Mouse (Mus musculus): ENCODE results near the gene Ndufa13. TPM values are rescaled to one million over a fixed set of nuclear protein-coding genes. Genes with fewer than 3 reads are reported as not detected.

Ndufa13 gene
- polyA plus RNA-seq, 2 experiments = 44.8 to 109 TPM

GRCm38 (mm10) chr8:69887289-69888243 lies 14.8 kb downstream of the Ndufa13 start, which contains the start of gene Cilp2:
Gene Cilp2, minus strand, starts transcription at chr8:69887687.
- no peak for ATAC-seq (ENCODE audit: insufficient read depth)
- no peak within 1 kb of the TSS for H3K4me3 ChIP-seq (ENCODE audit: insufficient read depth in 1 of 2, low read depth in 2 of 2, low read length in 2 of 2)
- peaks cover 83% of the 10 kb centered on the region for H3K27me3 ChIP-seq (ENCODE audit: control insufficient read depth, insufficient read depth, low read length)

GRCm38 (mm10) chr8:69884141-69884540 lies 18.2 kb downstream of the Ndufa13 start:
- Histone ChIP-seq H3K4me1 (replicated peaks; ENCODE audit: control insufficient read depth in 2 of 2, insufficient read depth in 2 of 2, low read length in 1 of 2) (no peaks in the 10 kb centered on the region), H3K4me2 (ENCODE audit: low read depth) (no peak overlapping the region), H3K27me3 (ENCODE audit: control insufficient read depth, insufficient read depth, low read length) (peaks cover 100% of the 10 kb centered on the region), H3K9me3 (ENCODE audit: control insufficient read depth, low read length) (no peaks in the 10 kb centered on the region), H3K27ac (no peak overlapping the region), H3K4me3 (ENCODE audit: insufficient read depth in 1 of 2, low read depth in 2 of 2, low read length in 2 of 2) (no peak overlapping the region), H3K36me3 (replicated peaks; ENCODE audit: control insufficient read depth, insufficient read depth, low read depth) (no peaks in the 10 kb centered on the region), H3K9ac (replicated peaks) (no peak overlapping the region)
- ATAC-seq (ENCODE audit: insufficient read depth) (no peak), DNase-seq (ENCODE audit: low read depth in 3 of 3, low spot score in 3 of 3) (no peak)
- 50% methylated on average over 13 of the region's 13 CpGs for WGBS (ENCODE audit: insufficient replicate concordance)
- no peak for TF ChIP-seq EP300 (IDR thresholded peaks at IDR 0.05; ENCODE audit: low read depth)
- TF ChIP-seq CTCF (IDR thresholded peaks at IDR 0.05; ENCODE audit: low read depth) = no peak

More at GRCm38 (mm10) chr8:69887289-69888243, 14.8 kb downstream of the Ndufa13 start, which contains the start of gene Cilp2:
- WGBS (ENCODE audit: insufficient replicate concordance) = 2% methylated on average over 54 of the region's 60 CpGs
- TF ChIP-seq EP300 (IDR thresholded peaks at IDR 0.05; ENCODE audit: low read depth) (no peak), CTCF (IDR thresholded peaks at IDR 0.05; ENCODE audit: low read depth) (no peak)
- H3K36me3 ChIP-seq (replicated peaks; ENCODE audit: control insufficient read depth, insufficient read depth, low read depth) = no peaks in the 10 kb centered on the region
- H3K9ac ChIP-seq (replicated peaks) = no peak within 1 kb of the TSS
- no peak within 1 kb of the TSS for H3K4me2 ChIP-seq (ENCODE audit: low read depth)
- H3K9me3 ChIP-seq (ENCODE audit: control insufficient read depth, low read length) = no peaks in the 10 kb centered on the region
- no peak for DNase-seq (ENCODE audit: low read depth in 3 of 3, low spot score in 3 of 3)
- H3K4me1 ChIP-seq (replicated peaks; ENCODE audit: control insufficient read depth in 2 of 2, insufficient read depth in 2 of 2, low read length in 1 of 2) = no peaks in the 10 kb centered on the region
- no peak within 1 kb of the TSS for H3K27ac ChIP-seq

GRCm38 (mm10) chr8:69882833-69883600 lies 19.3 kb downstream of the Ndufa13 start:
- H3K27ac ChIP-seq = no peak overlapping the region
- H3K4me3 ChIP-seq (ENCODE audit: insufficient read depth in 1 of 2, low read depth in 2 of 2, low read length in 2 of 2) = no peak overlapping the region
- H3K36me3 ChIP-seq (replicated peaks; ENCODE audit: control insufficient read depth, insufficient read depth, low read depth) = no peaks in the 10 kb centered on the region
- TF ChIP-seq CTCF (IDR thresholded peaks at IDR 0.05; ENCODE audit: low read depth) (no peak), EP300 (IDR thresholded peaks at IDR 0.05; ENCODE audit: low read depth) (no peak)
- WGBS (ENCODE audit: insufficient replicate concordance) = 19% methylated on average over 52 of the region's 52 CpGs
- no peaks in the 10 kb centered on the region for H3K9me3 ChIP-seq (ENCODE audit: control insufficient read depth, low read length)
- DNase-seq (ENCODE audit: low read depth in 3 of 3, low spot score in 3 of 3) (no peak), ATAC-seq (ENCODE audit: insufficient read depth) (no peak)
- peaks cover 90% of the 10 kb centered on the region for H3K27me3 ChIP-seq (ENCODE audit: control insufficient read depth, insufficient read depth, low read length)
- no peaks in the 10 kb centered on the region for H3K4me1 ChIP-seq (replicated peaks; ENCODE audit: control insufficient read depth in 2 of 2, insufficient read depth in 2 of 2, low read length in 1 of 2)
- H3K9ac ChIP-seq (replicated peaks) = no peak overlapping the region
- no peak overlapping the region for H3K4me2 ChIP-seq (ENCODE audit: low read depth)

GRCm38 (mm10) chr8:69882021-69882756 lies 20.2 kb downstream of the Ndufa13 start:
- 9% methylated on average over 101 of the region's 103 CpGs for whole genome bisulfite sequencing (ENCODE audit: insufficient replicate concordance)
- H3K27me3 ChIP-seq (ENCODE audit: control insufficient read depth, insufficient read depth, low read length) = peaks cover 82% of the 10 kb centered on the region
- H3K4me3 ChIP-seq (ENCODE audit: insufficient read depth in 1 of 2, low read depth in 2 of 2, low read length in 2 of 2) = peak overlapping the region in 1 of 2 experiments; percentile 20; a peak in 1 of 4 replicates
- no peaks in the 10 kb centered on the region for H3K9me3 ChIP-seq (ENCODE audit: control insufficient read depth, low read length)
- H3K36me3 ChIP-seq (replicated peaks; ENCODE audit: control insufficient read depth, insufficient read depth, low read depth) = no peaks in the 10 kb centered on the region
- DNase-seq (ENCODE audit: low read depth in 3 of 3, low spot score in 3 of 3) (no peak), ATAC-seq (ENCODE audit: insufficient read depth) (peak; percentile 36)
- H3K4me1 ChIP-seq (replicated peaks; ENCODE audit: control insufficient read depth in 2 of 2, insufficient read depth in 2 of 2, low read length in 1 of 2) = no peaks in the 10 kb centered on the region
- TF ChIP-seq EP300 (IDR thresholded peaks at IDR 0.05; ENCODE audit: low read depth) (no peak), CTCF (IDR thresholded peaks at IDR 0.05; ENCODE audit: low read depth) (no peak)
- peak overlapping the region; percentile 33; the same call in 1 of the 2 replicates for H3K4me2 ChIP-seq (ENCODE audit: low read depth)
- no peak overlapping the region for H3K27ac ChIP-seq
- no peak overlapping the region for H3K9ac ChIP-seq (replicated peaks)
